Comparison of ENCODE assay signal across 9 mouse cellular contexts in the genomic region with DNA sequence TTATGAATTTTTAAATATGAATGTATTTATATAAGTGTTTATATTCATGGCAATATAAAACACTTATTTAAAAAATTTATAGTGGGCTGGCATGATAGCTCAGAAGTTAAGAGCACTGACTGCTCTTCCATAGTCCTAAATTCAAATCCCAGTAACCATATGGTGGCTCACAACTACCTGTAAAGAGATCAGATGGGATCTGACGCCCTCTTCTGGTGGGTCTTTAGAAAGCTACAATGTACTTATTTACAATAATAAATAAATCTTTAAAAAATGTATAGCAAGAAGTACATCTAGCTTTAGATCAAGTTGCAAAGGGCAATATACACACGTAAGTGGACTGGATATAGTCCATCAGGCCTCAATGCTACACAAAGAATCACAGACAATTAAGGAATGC. TPM values are rescaled to one million over a fixed set of nuclear protein-coding genes. Genes with fewer than 3 reads are reported as not detected.
DNase-seq lines count a peak whose midpoint lies in the region; ATAC-seq and TF ChIP-seq lines count a peak whose summit lies in the region.
"Had no signal": no experiment of that assay in that cellular context is flagged by ENCODE, and none has a peak within 500 bp of the region (broad histone marks: within the 10 kb centered on the region; RNA-seq: fewer than 3 reads in every experiment).

No protein-coding gene starts in this region.

- POLR2A ChIA-PET in Patski (lab: Charles Lee): no interaction called here

- H3K36me3 ChIP-seq in embryonic facial prominence, embryonic 11.5 days (replicated peaks; ENCODE audit: control insufficient read depth, insufficient read depth, low read depth, low read length): no peaks in the 10 kb centered on the region
- H3K36me3 ChIP-seq in embryonic facial prominence, embryonic 10.5 days (replicated peaks): no peaks in the 10 kb centered on the region
- H3K36me3 ChIP-seq in lung, embryonic 14.5 days (ENCODE audit: insufficient read depth): no peaks in the 10 kb centered on the region
- H3K36me3 ChIP-seq: stomach, embryonic 15.5 days had no signal

- CTCF ChIA-PET in Patski (lab: Charles Lee): interaction anchor here (1.1 to 3.2 kb wide), 3 partner anchors 623 to 667 kb away, joined by 3 to 16 read pairs (median 3); no protein-coding TSS in a partner anchor

- H3K4me3 ChIP-seq in embryonic facial prominence, embryonic 11.5 days (ENCODE audit: low read depth, low read length): no peak overlapping the region
- H3K4me3 ChIP-seq in embryonic facial prominence, embryonic 10.5 days: no peak overlapping the region
- no peak overlapping the region for H3K4me3 ChIP-seq in lung, embryonic 14.5 days (ENCODE audit: low read depth, low read length)
- H3K4me3 ChIP-seq: stomach, embryonic 15.5 days had no signal

- H3K4me1 ChIP-seq in embryonic facial prominence, embryonic 11.5 days (ENCODE audit: control insufficient read depth, insufficient read depth, low read length): no peaks in the 10 kb centered on the region
- no peaks in the 10 kb centered on the region for H3K4me1 ChIP-seq in embryonic facial prominence, embryonic 10.5 days
- H3K4me1 ChIP-seq in lung, embryonic 14.5 days (ENCODE audit: insufficient read depth): no peaks in the 10 kb centered on the region
- H3K4me1 ChIP-seq: stomach, embryonic 15.5 days had no signal

- no peak overlapping the region for H3K4me2 ChIP-seq in embryonic facial prominence, embryonic 11.5 days (ENCODE audit: low read depth, low read length)
- H3K4me2 ChIP-seq in lung, embryonic 14.5 days: no peak overlapping the region
- H3K4me2 ChIP-seq: stomach, embryonic 15.5 days had no signal

- no peaks in the 10 kb centered on the region for H3K27me3 ChIP-seq in embryonic facial prominence, embryonic 11.5 days (ENCODE audit: control insufficient read depth, insufficient read depth, low read length)
- H3K27me3 ChIP-seq in embryonic facial prominence, embryonic 10.5 days (replicated peaks; ENCODE audit: low read depth, poor library complexity, severe bottlenecking): no peaks in the 10 kb centered on the region
- H3K27me3 ChIP-seq in lung, embryonic 14.5 days (ENCODE audit: insufficient read depth, low read length): no peaks in the 10 kb centered on the region
- H3K27me3 ChIP-seq in Patski: no peaks in the 10 kb centered on the region
- H3K27me3 ChIP-seq: stomach, embryonic 15.5 days had no signal

- 0 out of 2 replicates have a peak, but pooled peaks have one; percentile 19 for TF ChIP-seq CTCF in lung, embryonic 14.5 days (IDR thresholded peaks at IDR 0.05; ENCODE audit: low read depth)
- TF ChIP-seq CTCF in Patski (IDR thresholded peaks at IDR 0.05): peak; percentile 64

- no peak overlapping the region for H3K9ac ChIP-seq in embryonic facial prominence, embryonic 11.5 days (replicated peaks; ENCODE audit: low read length)
- no peak overlapping the region for H3K9ac ChIP-seq in lung, embryonic 14.5 days
- H3K9ac ChIP-seq: stomach, embryonic 15.5 days had no signal

- ATAC-seq in embryonic facial prominence, embryonic 11.5 days (replicated peaks; ENCODE audit: insufficient number of reproducible peaks, low FRiP score, low TSS enrichment, low read depth): no peak
- no peak for ATAC-seq in lung, embryonic 14.5 days (ENCODE audit: insufficient read depth)
- no peak for ATAC-seq in Patski
- no peak for ATAC-seq in megakaryocyte-erythroid progenitor cell, adult 5-6 weeks (replicated peaks; ENCODE audit: low FRiP score, low TSS enrichment, poor library complexity, severe bottlenecking)

- peak; percentile 48 for DNase-seq in embryonic facial prominence, embryonic 11.5 days (ENCODE audit: low spot score)
- DNase-seq in embryonic facial prominence, embryonic 10.5 days (ENCODE audit: low spot score): no peak
- peak; percentile 40 for DNase-seq in lung, embryonic 14.5 days
- DNase-seq in lung, postnatal 4 days: no peak
- DNase-seq in Patski (ENCODE audit: low read depth, low spot score): no peak
- DNase-seq in mesoderm, embryonic 11.5 days (ENCODE audit: low read depth, low spot score): peak; percentile 23
- no peak for DNase-seq in frontal cortex, postnatal 10 days (ENCODE audit: low spot score in 2 of 2)

- H3K27ac ChIP-seq in embryonic facial prominence, embryonic 11.5 days (replicated peaks; ENCODE audit: low read depth, low read length): no peak overlapping the region
- H3K27ac ChIP-seq in embryonic facial prominence, embryonic 10.5 days (replicated peaks): no peak overlapping the region
- H3K27ac ChIP-seq in lung, embryonic 14.5 days (ENCODE audit: low read depth): no peak overlapping the region
- H3K27ac ChIP-seq: stomach, embryonic 15.5 days had no signal

- H3K9me3 ChIP-seq in embryonic facial prominence, embryonic 11.5 days (replicated peaks; ENCODE audit: control insufficient read depth, low read length): no peaks in the 10 kb centered on the region
- no peaks in the 10 kb centered on the region for H3K9me3 ChIP-seq in embryonic facial prominence, embryonic 10.5 days
- H3K9me3 ChIP-seq in lung, embryonic 14.5 days (ENCODE audit: low read depth, low read length): no peaks in the 10 kb centered on the region
- H3K9me3 ChIP-seq: stomach, embryonic 15.5 days had no signal

- in situ Hi-C loops in Patski (cut with MboI; ENCODE audit: low pct_unique_long_range_greater_than_20kb): loop anchor here (10.0 kb wide), 1 partner anchor 419 kb away; no protein-coding TSS in a partner anchor

- 14% methylated on average over 2 of the region's 2 CpGs for WGBS in embryonic facial prominence, embryonic 11.5 days
- 13% methylated on average over 2 of the region's 2 CpGs for WGBS in embryonic facial prominence, embryonic 10.5 days
- WGBS in lung, embryonic 14.5 days: 10% methylated on average over 2 of the region's 2 CpGs

RNA-seq across cellular contexts. Expression of a gene that starts 14.6 kb away (rescaled TPM):
- not detected in 2 replicates for polyA plus RNA-seq in embryonic facial prominence, embryonic 11.5 days (2014; fragmentation: Nextera tagmentation; extraction: Ambion mirVana)
- polyA plus RNA-seq in embryonic facial prominence, embryonic 10.5 days (2016; fragmentation: Nextera tagmentation; extraction: Ambion mirVana): not detected in 2 replicates
- polyA plus RNA-seq in lung, embryonic 14.5 days (2014; fragmentation: Nextera tagmentation; extraction: Ambion mirVana): not detected in 2 replicates
- not detected for polyA plus RNA-seq in Patski (2021)
- total RNA-seq in megakaryocyte-erythroid progenitor cell, adult 5-6 weeks (2014; fragmentation: Nextera tagmentation): not detected in 2 replicates
- total RNA-seq in megakaryocyte-erythroid progenitor cell, adult 5-6 weeks (2017): not detected in 2 replicates
- polyA plus RNA-seq: stomach, embryonic 15.5 days had no signal

Comparison
In these comparisons a context has a peak if more than half of its experiments do, and no peak if none do; other contexts are left out.
1. DNase-seq: peak in embryonic facial prominence, embryonic 11.5 days (single experiment), lung, embryonic 14.5 days (single experiment) and mesoderm, embryonic 11.5 days (single experiment); none in embryonic facial prominence, embryonic 10.5 days (single experiment), lung, postnatal 4 days (0 of 2), Patski (single experiment) and frontal cortex, postnatal 10 days (0 of 2).